Mouse (Mus musculus) left cerebral cortex, adult 9 months (tissue): ENCODE measurements around the gene Rassf2.

Source experiments
- DNase-seq, 2 experiments: peaks; one replicate each; pipeline ENCODE4 v3.0.0; 2022; ENCODE audit warnings: low spot score in 2 of 2

Gene Rassf2

DNA sequence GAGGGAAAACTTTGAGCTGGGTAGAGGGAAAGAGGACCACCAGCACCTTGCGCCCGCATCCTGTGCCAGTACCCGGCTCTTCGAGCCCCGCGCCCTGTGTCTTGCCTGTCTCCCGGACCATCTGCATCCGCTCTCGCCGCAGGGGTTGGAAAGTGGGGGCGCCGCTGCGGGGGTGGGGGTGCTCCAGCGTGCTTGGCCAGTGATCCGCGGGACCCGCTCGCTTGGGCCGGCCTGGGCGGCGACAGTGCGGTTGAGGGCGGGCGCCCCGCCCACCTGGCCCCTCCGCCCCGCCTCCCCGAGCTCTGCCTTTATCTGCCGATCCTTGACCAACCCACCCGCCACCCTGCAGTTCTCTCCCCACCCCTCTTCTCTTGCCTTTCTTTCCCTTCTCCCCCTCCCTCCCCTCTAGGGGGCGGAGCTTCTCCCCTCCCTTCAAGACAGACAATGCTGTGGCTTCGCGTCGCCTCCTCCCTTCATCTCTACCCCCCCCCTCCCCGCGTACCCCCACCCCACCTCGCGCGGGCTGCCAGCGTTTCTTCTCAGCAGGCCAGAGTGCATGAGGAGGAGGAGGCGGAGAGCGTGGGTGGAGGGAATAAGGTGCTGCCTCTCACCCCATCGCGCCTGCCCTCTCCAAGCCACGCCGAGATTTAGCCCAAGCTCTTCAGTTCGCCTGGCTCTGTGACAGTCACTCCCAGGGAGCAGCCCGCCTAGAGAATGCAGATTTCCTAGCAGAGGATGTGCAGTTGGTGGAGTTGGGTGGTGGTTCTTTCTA, at the start of gene Rassf2:
Gene Rassf2, minus strand, starts transcription at position 613 of the 772 bp plus-strand sequence.
- DNase-seq: peak; percentile 65 to 85

DNA sequence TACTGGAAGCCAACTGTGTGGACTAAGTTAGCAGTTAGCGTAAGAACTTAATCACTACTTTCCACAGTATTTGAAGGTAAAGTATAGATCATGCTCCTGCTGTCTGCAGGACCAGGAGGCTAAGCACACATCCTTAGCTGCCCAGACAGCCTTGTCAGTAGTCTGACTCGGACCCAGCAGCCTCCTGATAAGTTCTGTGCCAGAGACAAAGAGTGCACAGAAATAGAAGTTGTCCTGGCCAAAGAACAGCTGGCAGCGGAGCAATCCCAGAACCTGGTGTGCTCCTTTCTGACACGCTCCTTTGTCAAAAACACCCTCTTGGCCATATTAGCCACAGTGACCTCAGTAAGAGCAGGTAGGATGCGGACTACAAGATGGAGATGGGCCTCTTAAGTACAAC, 49.1 kb upstream of the Rassf2 start:
- no peak for DNase-seq

GRCm38 (mm10) chr2:132073052-132073451, 43.0 kb upstream of the Rassf2 start:
- no peak for DNase-seq

DNA sequence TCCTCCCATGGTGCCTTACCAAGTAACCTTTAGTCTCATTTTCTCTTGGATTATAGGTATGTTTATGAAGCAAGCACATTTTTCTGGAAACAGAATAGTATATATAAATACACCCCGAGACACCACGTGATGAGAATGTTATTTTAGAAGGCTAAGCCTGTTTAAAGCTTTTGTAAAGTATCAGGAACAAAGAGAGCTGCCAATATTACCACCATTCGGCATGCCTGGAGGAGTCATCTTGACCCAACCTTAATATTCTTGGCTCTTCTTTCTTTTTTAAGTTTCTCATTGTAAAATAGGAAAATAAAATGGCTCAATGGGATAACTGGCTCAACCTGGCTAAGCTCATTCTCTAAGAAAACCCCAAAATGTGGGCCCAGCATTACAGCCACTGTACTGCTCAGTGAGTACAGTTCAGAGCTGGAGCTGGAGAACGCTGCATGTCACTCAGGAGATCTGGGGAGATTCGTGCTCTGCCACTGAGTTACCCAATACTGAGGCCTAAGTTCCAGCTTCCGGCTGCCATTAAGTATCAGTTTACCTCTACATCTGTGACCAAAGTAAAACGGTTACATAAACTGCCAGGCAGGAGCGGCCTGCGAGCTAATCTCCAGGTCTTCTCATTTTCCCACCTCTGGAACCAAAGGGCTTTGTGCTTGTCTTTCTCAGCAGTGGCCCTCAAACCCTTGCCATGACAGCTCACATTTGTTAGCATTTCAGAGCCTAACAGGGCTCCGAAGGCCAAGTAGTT, 40.1 kb upstream of the Rassf2 start:
- no peak for DNase-seq

- peak in 1 of 2 experiments; percentile 29 for DNase-seq
Measured at GRCm38 (mm10) chr2:132064185-132064831, 34.2 kb upstream of the Rassf2 start.

- DNase-seq: no peak
Measured at GRCm38 (mm10) chr2:132063776-132064175, 33.7 kb upstream of the Rassf2 start.

DNA sequence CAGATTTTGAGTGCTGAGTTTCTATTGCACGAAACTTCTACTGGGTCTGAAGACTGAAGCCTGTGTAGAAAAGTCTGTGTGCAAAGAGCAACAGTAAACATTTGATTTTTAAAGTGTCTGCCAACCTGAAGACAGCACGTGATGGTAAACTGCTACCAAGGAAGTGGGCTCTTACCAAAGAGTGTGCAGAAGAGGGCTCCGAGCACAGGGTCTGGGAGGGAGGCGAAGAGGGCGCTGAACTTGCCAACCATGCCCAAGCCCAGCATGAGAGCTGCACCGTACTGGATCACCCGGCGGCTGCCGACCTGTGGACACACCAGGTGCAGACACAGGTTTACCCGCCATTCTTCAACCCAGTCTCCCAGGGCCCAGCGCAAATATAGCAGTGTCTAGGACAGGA, 31.8 kb upstream of the Rassf2 start:
- DNase-seq: no peak

DNA sequence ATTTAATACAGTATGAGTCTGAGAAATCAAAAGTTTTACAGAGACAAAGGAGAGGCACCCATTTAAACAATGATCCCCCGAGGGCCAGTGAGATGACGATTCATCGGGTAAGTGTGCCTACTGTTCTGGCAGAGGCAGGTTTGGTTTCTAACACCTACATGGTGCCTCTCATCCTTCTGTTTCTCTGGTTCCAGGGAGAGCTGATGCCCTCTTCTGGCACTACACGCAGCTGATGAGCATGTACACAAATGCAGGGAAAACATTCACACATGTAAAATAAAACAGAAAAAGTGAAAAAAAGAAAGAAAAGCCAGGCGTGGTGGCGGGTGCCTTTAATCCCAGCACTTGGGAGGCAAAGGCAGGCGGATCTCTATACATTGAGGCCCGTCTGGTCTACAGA, 29.9 kb upstream of the Rassf2 start:
- DNase-seq: peak in 1 of 2 experiments; percentile 52

- DNase-seq: no peak
Measured at GRCm38 (mm10) chr2:132055349-132055753, 25.3 kb upstream of the Rassf2 start.

- no peak for DNase-seq
Measured at GRCm38 (mm10) chr2:132053824-132054223, 23.8 kb upstream of the Rassf2 start.

- DNase-seq: no peak
Measured at GRCm38 (mm10) chr2:132051798-132052197, 21.7 kb upstream of the Rassf2 start.

DNA sequence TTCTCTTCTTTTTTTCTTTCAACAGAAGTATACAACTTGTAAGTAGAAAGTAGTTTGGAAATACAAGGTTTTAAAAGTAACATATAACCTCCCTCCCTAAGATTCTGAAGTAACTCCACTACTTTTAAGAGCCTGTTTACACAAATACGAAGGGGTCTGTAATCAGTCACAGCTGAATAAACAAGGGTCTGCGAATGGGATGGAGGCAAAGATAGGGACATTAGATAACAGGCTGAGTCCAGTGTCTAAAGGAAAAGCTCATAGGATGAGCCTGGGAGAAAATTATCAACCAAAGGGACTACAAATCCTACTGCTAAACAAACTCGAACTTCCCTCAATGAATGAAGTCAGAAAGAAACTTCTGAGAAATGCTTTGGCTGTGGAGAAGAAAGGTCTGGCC, 19.9 kb upstream of the Rassf2 start:
- no peak for DNase-seq

DNA sequence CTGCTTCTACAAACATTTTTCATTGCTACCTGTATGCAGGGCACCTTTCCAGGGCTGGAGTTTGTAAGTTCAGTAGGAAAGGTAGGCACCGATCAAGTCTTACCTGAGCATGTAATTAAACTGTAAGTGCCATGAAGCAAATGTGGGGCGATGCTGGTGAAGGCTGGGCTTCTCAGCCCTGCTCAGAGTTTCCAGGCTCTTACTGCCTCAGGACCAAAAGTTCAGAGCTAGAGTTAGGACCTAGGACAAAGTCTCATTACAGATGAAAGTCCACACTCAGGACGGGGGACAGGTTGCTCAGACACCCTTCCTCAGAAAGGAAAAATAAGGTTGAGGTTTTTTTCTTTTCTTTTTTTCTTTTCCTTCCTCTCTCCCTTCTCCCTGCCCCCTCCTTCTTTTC, 19.4 kb upstream of the Rassf2 start:
- no peak for DNase-seq

- no peak for DNase-seq
Measured at GRCm38 (mm10) chr2:132048143-132048772, 18.2 kb upstream of the Rassf2 start.

DNA sequence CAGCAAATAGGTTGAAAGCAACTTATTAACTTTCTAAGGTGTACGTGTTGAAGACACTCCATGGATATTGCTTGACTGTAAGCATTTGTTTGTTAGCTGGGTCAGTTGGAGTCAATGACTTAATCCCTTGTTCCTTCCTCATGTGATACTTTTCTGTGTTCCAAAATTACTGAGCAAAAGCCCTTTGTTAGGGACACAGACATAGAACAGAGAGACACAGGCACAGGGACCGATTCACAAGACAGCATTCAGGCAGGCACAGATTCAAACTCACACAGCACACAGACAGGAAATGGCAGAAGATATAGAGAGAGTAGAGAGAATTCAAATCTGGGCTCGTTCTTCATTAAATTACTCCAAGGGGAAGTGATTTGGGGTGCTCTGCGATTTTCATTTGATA, 17.3 kb upstream of the Rassf2 start:
- DNase-seq: no peak

GRCm38 (mm10) chr2:132046659-132047058, 16.6 kb upstream of the Rassf2 start:
- DNase-seq: no peak

DNA sequence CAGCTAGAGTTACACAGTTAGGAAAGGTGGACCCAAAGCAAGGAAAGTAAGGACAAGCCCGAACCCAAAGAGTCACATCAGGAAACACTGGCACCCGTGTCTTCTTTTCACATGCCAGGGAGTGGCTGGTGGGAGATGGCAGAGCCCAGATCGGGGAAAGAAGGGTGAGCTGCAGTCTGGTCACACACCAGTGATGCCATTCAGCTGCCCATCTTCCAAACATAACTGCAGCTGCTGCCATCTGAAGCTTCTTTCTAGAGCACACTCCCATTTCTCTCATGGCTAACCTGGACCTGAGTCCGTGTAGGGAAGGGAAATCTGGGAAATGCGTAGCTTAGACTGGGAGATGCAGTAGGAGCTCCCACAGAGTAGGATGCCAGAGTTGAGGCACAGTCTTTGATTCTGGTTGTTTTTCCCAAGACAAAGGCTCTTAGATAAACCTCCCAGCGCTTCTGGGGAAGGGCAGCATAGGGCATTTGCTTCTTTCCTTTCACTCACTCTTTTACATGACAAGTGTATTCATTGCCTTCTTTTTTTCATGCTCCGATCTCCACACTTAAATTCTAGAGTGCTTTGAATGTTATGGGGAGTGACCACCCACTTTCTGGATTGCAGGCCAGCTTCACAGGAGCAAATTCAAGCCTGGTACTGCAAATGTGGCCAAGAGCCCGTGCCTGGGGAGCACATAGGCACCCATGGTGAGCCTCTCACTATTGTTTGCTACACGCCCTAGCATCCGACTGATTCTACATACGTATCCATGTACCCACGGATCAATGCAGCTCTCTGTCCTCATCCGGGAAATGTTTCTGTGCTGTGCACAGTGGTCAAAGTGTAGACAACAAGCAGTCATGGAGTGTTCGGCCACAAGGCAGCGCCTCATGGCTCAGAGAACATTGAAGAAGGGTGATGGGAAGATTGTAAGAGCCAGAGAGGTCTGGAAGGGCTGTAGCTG, 14.5 kb upstream of the Rassf2 start:
- DNase-seq: no peak

DNA sequence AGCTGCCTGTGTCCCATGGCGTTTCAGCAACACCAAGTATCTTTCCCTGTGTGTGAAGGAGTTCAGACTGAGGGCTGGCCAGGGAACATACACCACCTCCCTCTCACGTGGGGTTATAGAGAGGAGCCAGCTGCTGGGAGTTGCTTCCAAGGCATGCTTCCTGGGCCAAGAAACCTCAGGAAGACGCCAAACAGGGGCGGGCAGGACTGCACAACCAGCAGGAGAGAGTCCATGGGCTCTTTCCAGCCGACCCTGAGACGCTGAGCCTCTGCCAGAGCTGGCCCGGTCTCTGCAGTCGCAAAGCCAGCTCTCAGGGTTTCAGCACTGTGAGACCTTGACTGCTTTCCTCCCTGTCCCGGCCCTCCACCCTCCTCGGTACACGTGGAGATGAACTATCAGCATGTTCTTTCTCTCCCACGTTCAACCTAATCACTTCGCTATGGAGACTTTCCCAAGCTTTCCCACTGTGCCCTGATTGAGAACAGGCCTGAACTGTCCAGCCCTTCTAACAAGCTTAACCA, 13.1 kb upstream of the Rassf2 start:
- DNase-seq: peak in 1 of 2 experiments; percentile 49

GRCm38 (mm10) chr2:132039894-132040293, 9.8 kb upstream of the Rassf2 start:
- no peak for DNase-seq

GRCm38 (mm10) chr2:132036326-132036725, 6.3 kb upstream of the Rassf2 start:
- no peak for DNase-seq

DNA sequence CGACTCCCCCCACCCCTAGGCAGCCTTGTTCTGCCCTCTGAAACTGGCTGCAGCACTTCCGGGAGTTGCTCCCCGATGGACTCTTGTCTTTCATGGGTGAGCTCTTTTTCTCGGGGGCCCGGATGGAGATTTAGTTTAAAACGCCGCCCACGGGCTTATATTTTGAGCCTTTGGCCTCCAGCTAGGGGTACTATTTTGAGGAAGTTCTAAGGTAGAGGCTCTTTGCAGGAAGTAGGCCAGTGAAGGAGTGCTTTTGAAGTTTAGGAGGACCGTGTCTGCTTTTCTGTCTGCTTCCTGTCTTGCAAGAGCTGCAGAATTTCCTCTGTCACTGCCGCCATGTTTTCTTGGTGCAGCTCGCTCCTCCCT, 5.4 kb upstream of the Rassf2 start:
- peak in 1 of 2 experiments; percentile 38 for DNase-seq
